Mouse (Mus musculus): ENCODE data around the gene Rtn1. TPM values are rescaled to one million over a fixed set of nuclear protein-coding genes. Genes with fewer than 3 reads are reported as not detected.
"Not testable (repeated sequence)": the region's sequence is repeated elsewhere in the genome, so short reads cannot be mapped to it uniquely, and the experiment has no call there.

The Rtn1 gene
- total RNA-seq, 1 experiment from 2014 or later = 0.47 TPM

DNA sequence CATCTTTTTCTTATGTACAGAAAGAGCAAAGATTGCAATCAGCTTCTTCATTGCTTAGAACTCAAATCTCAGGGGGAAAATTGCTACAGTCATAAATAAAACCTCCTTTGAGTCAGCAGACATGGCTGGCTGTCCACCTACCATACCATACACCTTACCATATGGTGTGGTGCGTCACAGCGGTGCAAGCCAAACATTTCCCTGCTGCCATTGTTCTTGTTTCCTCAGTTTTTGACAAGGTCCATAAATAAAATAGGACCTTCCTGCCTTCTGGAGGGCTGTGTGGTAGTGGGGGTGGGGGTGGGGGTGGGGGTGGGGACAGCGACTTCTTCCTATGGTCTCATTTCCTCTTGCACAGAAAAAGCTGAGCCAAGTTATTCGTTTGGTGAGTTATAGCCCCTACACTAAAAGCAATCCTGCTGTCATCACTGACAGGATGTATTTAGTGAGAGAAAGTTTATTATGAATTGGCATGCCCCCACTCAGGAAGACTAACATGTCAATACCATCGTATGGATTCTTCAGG is 76.3 kb downstream of the Rtn1 start:
- ATAC-seq (ENCODE audit: extremely low read depth, insufficient number of reproducible peaks, low FRiP score, poor library complexity, severe bottlenecking) = no peak

DNA sequence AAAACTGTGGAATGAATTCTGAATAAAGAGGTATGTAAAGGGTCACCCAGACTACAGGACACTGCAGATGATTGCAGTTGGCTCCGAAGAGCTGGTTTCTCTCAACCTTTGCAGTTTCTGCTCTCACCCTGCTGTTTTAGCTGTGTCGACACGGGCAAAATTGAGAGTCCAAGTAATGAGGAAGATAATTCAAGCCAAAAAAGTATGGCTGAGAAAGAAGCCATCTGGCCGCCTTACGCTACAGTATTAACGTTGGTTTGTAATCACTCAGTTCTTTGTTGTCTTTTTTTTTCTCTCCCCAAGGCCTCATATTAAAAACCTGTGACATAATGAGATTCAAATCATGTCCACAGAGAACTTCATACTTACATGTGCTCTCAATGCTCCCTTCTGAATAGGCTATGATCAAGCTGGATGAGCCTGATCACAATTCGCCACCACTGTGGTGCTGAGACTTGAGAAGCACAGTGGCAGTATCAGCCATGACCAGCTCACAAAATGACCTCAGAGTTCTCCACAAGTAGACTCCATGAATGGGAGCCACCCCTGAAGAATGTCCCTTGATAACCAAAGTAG is 76.9 kb downstream of the Rtn1 start:
- ATAC-seq (ENCODE audit: extremely low read depth, insufficient number of reproducible peaks, low FRiP score, poor library complexity, severe bottlenecking) = no peak

DNA sequence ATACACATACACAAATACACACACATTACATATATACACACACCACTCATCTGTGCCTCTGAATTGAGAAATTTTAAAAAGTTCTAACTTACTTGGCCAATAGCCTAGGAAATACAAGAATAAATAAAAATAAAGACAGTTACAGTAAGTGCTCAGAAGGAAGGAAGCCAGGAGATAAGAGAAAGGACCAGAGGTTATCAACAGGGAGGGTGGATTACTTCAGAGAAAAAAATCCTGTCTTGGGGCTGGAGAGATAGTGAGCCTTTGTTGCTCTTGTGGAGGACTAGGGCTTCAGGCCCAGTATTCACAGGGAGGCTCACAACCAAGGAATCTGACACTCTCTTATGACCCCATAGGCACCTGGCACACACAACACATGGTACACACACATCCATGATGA is 82.8 kb downstream of the Rtn1 start:
- no peak for ATAC-seq (ENCODE audit: extremely low read depth, insufficient number of reproducible peaks, low FRiP score, poor library complexity, severe bottlenecking)

- no peak for ATAC-seq (ENCODE audit: extremely low read depth, insufficient number of reproducible peaks, low FRiP score, poor library complexity, severe bottlenecking)
Measured at GRCm38 (mm10) chr12:72325025-72325424, 83.8 kb downstream of the Rtn1 start.

GRCm38 (mm10) chr12:72324210-72324871 is 84.5 kb downstream of the Rtn1 start:
- no peak for ATAC-seq (ENCODE audit: extremely low read depth, insufficient number of reproducible peaks, low FRiP score, poor library complexity, severe bottlenecking)

DNA sequence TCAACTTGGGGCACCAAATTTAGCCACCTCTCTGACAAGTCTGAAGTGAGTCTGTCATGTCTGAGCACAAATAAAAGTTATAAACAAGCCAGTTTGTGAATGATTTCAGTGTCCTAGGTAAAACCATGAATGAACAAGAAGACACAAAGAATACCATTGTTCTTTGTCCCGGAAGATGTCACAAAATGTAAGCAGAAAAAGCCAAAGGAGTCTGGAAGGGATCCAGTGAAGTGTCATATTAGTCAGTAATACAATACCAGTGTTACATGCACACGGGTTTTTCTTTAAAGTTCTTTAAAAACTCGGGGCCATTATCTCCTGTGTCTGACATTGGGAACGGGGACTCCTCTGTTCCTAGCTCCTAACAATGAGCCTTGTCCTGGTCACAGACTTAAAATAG is 85.1 kb downstream of the Rtn1 start:
- ATAC-seq (ENCODE audit: extremely low read depth, insufficient number of reproducible peaks, low FRiP score, poor library complexity, severe bottlenecking) = no peak

DNA sequence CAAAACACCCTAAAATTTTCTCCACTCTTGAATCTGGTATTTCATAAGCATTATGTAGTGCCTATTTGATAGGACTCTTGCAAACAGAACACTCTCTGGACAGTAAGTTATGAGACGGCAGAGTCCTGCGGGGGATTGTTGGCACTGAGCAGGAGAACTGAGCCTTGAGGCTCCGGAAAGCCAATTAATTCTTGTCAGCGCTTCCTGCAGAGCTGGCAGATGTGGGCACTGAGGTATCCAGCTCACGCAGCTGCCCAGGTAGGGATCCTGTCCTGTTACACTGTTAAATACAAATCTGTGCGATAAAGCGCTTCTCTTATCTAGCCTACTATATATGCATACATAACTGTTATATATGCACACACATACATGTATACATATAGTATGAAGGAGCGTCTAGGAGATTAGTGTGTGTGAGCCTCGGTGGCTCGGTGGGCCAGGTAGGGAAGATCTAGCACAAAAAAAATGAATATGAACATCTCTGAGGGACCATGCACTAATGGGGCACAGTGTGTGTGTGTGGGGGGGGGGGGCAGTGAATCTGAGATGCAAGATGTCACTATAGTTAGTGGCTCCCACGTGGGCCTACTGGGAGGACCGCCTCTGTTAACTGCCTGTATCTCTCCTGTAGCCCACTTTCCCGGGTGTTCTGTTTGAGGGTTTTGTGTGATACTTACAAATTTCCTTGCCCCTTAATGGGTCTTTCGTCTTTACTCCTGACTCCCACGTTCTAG is 93.0 kb downstream of the Rtn1 start:
- no peak for ATAC-seq (ENCODE audit: extremely low read depth, insufficient number of reproducible peaks, low FRiP score, poor library complexity, severe bottlenecking)

GRCm38 (mm10) chr12:72310818-72311217 is 98.0 kb downstream of the Rtn1 start:
- no peak for ATAC-seq (ENCODE audit: extremely low read depth, insufficient number of reproducible peaks, low FRiP score, poor library complexity, severe bottlenecking)

DNA sequence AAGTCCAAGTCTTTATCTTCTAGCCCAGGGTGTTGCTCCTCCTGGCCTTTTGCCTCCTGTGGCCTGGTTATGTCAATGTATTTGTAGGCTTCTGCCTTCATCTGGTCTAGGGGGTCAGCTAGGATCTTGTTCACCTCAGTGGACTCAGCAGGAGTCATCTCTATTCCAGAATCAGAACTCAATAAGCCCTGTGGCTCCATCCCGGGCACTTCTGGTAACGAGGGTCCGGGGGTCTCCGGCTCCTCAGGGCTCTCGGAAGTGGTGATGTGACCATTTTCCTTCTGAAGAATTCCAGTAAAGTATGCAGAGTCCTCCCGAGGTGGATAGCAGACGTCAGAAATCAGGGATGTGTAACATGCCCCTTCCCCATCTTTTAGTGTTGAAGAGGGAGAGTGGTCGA is 100.3 kb downstream of the Rtn1 start:
- ATAC-seq (ENCODE audit: extremely low read depth, insufficient number of reproducible peaks, low FRiP score, poor library complexity, severe bottlenecking) = no peak

- no peak for ATAC-seq (ENCODE audit: extremely low read depth, insufficient number of reproducible peaks, low FRiP score, poor library complexity, severe bottlenecking)
Measured at GRCm38 (mm10) chr12:72306281-72306680, 102.6 kb downstream of the Rtn1 start.

- no peak for ATAC-seq (ENCODE audit: extremely low read depth, insufficient number of reproducible peaks, low FRiP score, poor library complexity, severe bottlenecking)
Measured at GRCm38 (mm10) chr12:72305421-72305820, 103.4 kb downstream of the Rtn1 start.

- ATAC-seq (ENCODE audit: extremely low read depth, insufficient number of reproducible peaks, low FRiP score, poor library complexity, severe bottlenecking) = no peak
Measured at GRCm38 (mm10) chr12:72304985-72305384, 103.9 kb downstream of the Rtn1 start.

DNA sequence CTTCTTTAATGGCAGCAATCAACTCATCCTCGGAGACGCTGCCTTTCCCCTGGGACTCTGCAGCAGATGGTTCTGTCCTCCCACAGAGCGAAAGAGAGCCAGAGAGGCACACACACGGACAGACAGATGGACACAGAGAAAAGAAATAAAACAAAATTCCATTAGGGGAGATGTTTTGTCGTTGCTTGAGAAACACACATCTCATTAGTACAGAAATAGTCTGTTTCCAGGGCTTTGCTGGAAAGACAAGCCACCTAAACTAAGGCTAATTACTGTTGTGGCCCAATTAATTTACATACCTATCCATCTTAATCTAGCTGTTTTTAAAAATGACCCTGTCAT is 104.5 kb downstream of the Rtn1 start:
- no peak for ATAC-seq (ENCODE audit: extremely low read depth, insufficient number of reproducible peaks, low FRiP score, poor library complexity, severe bottlenecking)

DNA sequence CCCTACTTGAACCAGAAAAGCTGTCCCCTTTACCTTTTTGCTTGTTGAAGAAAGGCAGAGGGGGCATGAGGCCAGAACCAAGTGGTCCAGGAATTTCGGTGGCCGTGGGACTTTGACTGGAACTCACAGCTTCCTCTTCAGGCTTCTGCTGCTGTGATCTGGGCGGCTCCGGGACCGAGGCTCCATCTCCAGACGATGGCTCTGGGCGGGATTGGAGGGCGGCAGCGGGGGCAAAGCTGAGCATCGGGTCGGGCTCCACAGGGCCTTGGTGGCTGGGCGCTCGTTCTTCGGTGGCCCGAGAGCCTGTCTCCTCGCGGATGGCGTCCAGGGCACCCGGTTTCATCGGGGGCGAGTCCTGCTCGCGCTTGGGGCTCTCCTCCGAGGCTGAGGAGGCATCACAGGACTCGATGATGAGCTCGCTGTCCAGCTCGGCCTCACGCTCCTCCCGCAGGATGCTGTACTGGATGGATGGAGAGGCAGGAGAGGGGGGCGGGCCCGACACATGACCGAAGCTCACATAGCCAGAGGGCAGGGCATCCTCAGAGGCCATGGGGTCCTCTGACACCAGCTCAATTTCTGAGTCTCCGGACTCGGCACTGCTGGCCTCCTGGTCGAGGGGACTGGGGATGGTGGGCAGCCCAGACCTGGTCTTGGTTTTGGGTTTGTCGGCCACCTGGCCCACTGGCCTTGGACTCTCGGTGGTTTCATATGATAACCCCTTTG is 105.1 kb downstream of the Rtn1 start:
- no peak for ATAC-seq (ENCODE audit: extremely low read depth, insufficient number of reproducible peaks, low FRiP score, poor library complexity, severe bottlenecking)

DNA sequence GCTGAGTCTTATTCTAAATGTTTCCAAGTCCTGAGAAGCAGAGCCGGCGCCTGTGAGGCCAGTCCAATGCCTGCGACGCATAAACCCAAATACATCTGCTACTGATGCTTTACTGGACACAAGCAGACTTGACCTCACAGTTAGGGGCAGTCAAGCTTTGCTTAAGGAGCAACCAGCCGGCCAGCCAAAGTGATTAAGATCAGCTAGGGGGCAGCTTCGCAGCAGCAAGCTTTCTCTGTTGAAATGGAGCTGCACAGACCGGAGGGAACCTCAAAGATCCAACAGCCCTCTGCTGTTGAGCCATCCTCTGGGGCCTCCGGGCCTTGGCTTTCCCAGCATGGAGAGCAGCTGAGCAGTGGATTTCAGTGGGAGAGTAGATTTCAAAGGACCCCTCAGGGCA is 107.4 kb downstream of the Rtn1 start:
- no peak for ATAC-seq (ENCODE audit: extremely low read depth, insufficient number of reproducible peaks, low FRiP score, poor library complexity, severe bottlenecking)

DNA sequence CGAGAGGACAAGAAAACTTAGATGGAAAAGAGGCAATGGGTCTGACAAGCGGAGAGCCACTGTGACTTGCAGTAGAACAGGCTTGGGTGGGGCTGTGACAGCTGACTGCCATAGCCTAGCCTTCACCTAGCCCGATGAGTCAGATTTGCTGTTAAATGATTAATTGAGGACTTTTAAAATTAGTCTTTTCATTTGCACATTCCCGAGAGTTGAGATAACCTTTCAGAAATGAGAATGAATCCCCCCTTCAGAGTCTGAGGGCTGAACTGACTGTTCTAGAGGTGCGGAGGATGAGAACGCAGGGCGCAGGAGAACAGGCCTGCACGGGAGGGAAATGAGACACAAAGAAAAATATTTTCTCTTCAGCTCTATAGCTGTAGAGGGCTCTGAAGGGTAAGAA is 107.9 kb downstream of the Rtn1 start:
- no peak for ATAC-seq (ENCODE audit: extremely low read depth, insufficient number of reproducible peaks, low FRiP score, poor library complexity, severe bottlenecking)

DNA sequence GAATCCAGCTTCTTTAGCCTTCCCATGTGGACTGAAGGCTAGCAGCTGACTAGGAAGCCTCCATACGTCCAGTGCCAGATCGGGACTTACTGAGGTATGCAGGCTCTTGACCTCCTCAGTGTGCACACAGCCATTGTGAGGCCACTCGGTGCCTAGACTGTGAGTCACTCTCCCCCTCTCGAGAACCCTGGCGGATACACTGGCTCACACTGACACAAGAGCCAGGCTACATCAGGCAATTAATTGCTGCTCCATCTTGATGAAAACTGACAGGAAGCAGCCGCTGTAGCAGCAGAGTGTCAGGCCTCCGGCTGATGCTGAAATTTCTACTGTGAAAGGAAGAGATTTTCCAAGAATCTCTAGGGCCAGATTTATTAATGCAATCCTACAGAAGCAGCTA is 110.6 kb downstream of the Rtn1 start:
- ATAC-seq (ENCODE audit: extremely low read depth, insufficient number of reproducible peaks, low FRiP score, poor library complexity, severe bottlenecking) = no peak

GRCm38 (mm10) chr12:72296552-72296951 is 112.3 kb downstream of the Rtn1 start:
- no peak for ATAC-seq (ENCODE audit: extremely low read depth, insufficient number of reproducible peaks, low FRiP score, poor library complexity, severe bottlenecking)

DNA sequence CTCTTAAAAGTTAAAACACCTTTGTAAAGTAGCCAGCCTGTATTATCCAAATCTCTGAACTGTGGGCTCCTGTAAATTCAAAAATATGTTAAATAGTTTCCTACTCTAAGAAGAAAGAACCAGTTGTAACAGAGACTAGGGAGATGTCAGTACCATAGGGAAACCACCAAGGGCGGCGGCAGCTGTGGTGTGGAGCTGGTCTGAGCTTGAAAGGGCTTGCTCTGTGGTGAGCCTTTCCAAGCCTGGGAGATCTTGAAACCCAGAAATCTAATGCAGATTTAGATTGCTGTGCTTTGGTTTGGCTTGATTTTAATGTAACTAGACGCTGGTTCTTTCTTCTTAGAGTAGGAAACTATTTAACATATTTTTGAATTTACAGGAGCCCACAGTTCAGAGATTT is 115.7 kb downstream of the Rtn1 start:
- not testable (repeated sequence) for ATAC-seq (ENCODE audit: extremely low read depth, insufficient number of reproducible peaks, low FRiP score, poor library complexity, severe bottlenecking)

DNA sequence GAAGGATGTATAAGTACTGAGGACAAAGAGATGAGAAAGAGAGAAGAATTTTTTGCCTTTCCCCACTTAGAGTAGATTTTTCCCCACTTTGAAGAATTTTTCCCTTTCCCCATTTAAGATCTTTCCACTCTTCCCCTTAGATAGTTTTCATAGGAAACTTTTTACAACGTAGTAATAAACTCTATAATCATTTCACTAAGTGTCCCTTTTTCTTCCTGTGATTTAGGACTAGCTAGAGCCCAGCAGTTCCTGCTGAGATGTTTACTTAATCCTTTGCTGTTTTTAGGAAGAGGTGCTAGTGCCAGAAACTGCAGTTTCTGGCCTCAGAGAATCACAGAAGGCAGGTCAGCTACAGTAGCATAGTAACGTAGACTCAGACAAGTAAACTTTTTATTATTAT is 116.3 kb downstream of the Rtn1 start:
- no peak for ATAC-seq (ENCODE audit: extremely low read depth, insufficient number of reproducible peaks, low FRiP score, poor library complexity, severe bottlenecking)

Measured in neutrophil, adult 5-6 weeks (primary cell).